Mouse (Mus musculus) kidney, postnatal 10 days (tissue): ENCODE measurements around the gene Creb3l2.

ENCODE experiments used
- DNase-seq: peaks from one replicate; pipeline ENCODE4 v3.0.0; 2021; ENCODE audit warnings: mixed read lengths

Gene Creb3l2

GRCm38 (mm10) chr6:37369750-37370149 lies 72.2 kb downstream of the Creb3l2 start:
- no peak for DNase-seq

- DNase-seq: no peak
Observed at GRCm38 (mm10) chr6:37368281-37368680, 73.7 kb downstream of the Creb3l2 start.

GRCm38 (mm10) chr6:37366991-37367390 lies 75.0 kb downstream of the Creb3l2 start:
- no peak for DNase-seq

GRCm38 (mm10) chr6:37365179-37365578 lies 76.8 kb downstream of the Creb3l2 start:
- no peak for DNase-seq

- no peak for DNase-seq
Observed at GRCm38 (mm10) chr6:37364361-37364760, 77.6 kb downstream of the Creb3l2 start.

GRCm38 (mm10) chr6:37360813-37361385 lies 81.0 kb downstream of the Creb3l2 start:
- DNase-seq: no peak

GRCm38 (mm10) chr6:37354449-37355179 lies 87.3 kb downstream of the Creb3l2 start:
- DNase-seq: peak; percentile 88

GRCm38 (mm10) chr6:37353616-37354015 lies 88.3 kb downstream of the Creb3l2 start:
- peak; percentile 29 for DNase-seq

GRCm38 (mm10) chr6:37351731-37352380 lies 90.1 kb downstream of the Creb3l2 start:
- peak; percentile 81 for DNase-seq

GRCm38 (mm10) chr6:37350315-37350714 lies 91.6 kb downstream of the Creb3l2 start:
- peak; percentile 50 for DNase-seq

- no peak for DNase-seq
Observed at GRCm38 (mm10) chr6:37347606-37348005, 94.3 kb downstream of the Creb3l2 start.

- no peak for DNase-seq
Observed at GRCm38 (mm10) chr6:37338055-37338454, 103.9 kb downstream of the Creb3l2 start.

GRCm38 (mm10) chr6:37336831-37337260 lies 105.1 kb downstream of the Creb3l2 start:
- no peak for DNase-seq

- DNase-seq: no peak
Observed at GRCm38 (mm10) chr6:37336381-37336780, 105.6 kb downstream of the Creb3l2 start.

- DNase-seq: peak; percentile 55
Observed at GRCm38 (mm10) chr6:37332846-37333245, 109.1 kb downstream of the Creb3l2 start.

GRCm38 (mm10) chr6:37329901-37330864 lies 111.8 kb downstream of the Creb3l2 start:
- peak; percentile 55 for DNase-seq

- DNase-seq: no peak
Observed at GRCm38 (mm10) chr6:37329376-37329775, 112.6 kb downstream of the Creb3l2 start.

- DNase-seq: no peak
Observed at GRCm38 (mm10) chr6:37328671-37329070, 113.3 kb downstream of the Creb3l2 start.

GRCm38 (mm10) chr6:37327519-37327918 lies 114.4 kb downstream of the Creb3l2 start:
- DNase-seq: no peak

- DNase-seq: peak; percentile 70
Observed at GRCm38 (mm10) chr6:37326603-37326955, 115.4 kb downstream of the Creb3l2 start.

GRCm38 (mm10) chr6:37325906-37326602 lies 115.9 kb downstream of the Creb3l2 start:
- DNase-seq: no peak

GRCm38 (mm10) chr6:37325076-37325475 lies 116.9 kb downstream of the Creb3l2 start:
- no peak for DNase-seq
